Mouse (Mus musculus): ENCODE results near the gene Mfsd4b3.
A peak's percentile ranks its signal among the peaks of the same experiment; 100 is the strongest.
"Not testable (repeated sequence)": the region's sequence is repeated elsewhere in the genome, so short reads cannot be mapped to it uniquely, and the experiment has no call there.

The Mfsd4b3 gene

GRCm38 (mm10) chr10:39959761-39960440 lies at the start of gene Mfsd4b3:
TSS of gene Mfsd4b3 (minus strand) at chr10:39960153.
- DNase-seq (ENCODE audit: low spot score in 2 of 2): peak; percentile 65 to 91

GRCm38 (mm10) chr10:40009591-40009990 lies 49.6 kb upstream of the Mfsd4b3 start:
- DNase-seq (ENCODE audit: low spot score in 2 of 2): no peak

GRCm38 (mm10) chr10:40008847-40009246 lies 48.9 kb upstream of the Mfsd4b3 start:
- not testable (repeated sequence) for DNase-seq (ENCODE audit: low spot score in 2 of 2)

GRCm38 (mm10) chr10:40007953-40008352 lies 48.0 kb upstream of the Mfsd4b3 start:
- DNase-seq (ENCODE audit: low spot score in 2 of 2): no peak

- DNase-seq (ENCODE audit: low spot score in 2 of 2): no peak
Measured at GRCm38 (mm10) chr10:40006963-40007362, 47.0 kb upstream of the Mfsd4b3 start.

- DNase-seq (ENCODE audit: low spot score in 2 of 2): no peak
Measured at GRCm38 (mm10) chr10:40000746-40001145, 40.8 kb upstream of the Mfsd4b3 start.

GRCm38 (mm10) chr10:39991155-39991554 lies 31.2 kb upstream of the Mfsd4b3 start:
- DNase-seq (ENCODE audit: low spot score in 2 of 2): no peak

GRCm38 (mm10) chr10:39986466-39986865 lies 26.5 kb upstream of the Mfsd4b3 start, which contains the start of gene Mfsd4b5:
TSS of gene Mfsd4b5 (minus strand) at chr10:39986646.
- no peak for DNase-seq (ENCODE audit: low spot score in 2 of 2)

GRCm38 (mm10) chr10:39982604-39983003 lies 22.7 kb upstream of the Mfsd4b3 start:
- DNase-seq (ENCODE audit: low spot score in 2 of 2): no peak

- DNase-seq (ENCODE audit: low spot score in 2 of 2): no peak
Measured at GRCm38 (mm10) chr10:39978231-39978630, 18.3 kb upstream of the Mfsd4b3 start.

- no peak for DNase-seq (ENCODE audit: low spot score in 2 of 2)
Measured at GRCm38 (mm10) chr10:39977346-39977745, 17.4 kb upstream of the Mfsd4b3 start.

- no peak for DNase-seq (ENCODE audit: low spot score in 2 of 2)
Measured at GRCm38 (mm10) chr10:39975771-39976170, 15.8 kb upstream of the Mfsd4b3 start.

GRCm38 (mm10) chr10:39974982-39975381 lies 15.0 kb upstream of the Mfsd4b3 start:
- DNase-seq (ENCODE audit: low spot score in 2 of 2): no peak

GRCm38 (mm10) chr10:39967512-39967911 lies 7.6 kb upstream of the Mfsd4b3 start:
- no peak for DNase-seq (ENCODE audit: low spot score in 2 of 2)

GRCm38 (mm10) chr10:39961906-39962305 lies 2.0 kb upstream of the Mfsd4b3 start:
- DNase-seq (ENCODE audit: low spot score in 2 of 2): no peak

GRCm38 (mm10) chr10:39960441-39960822 lies 479 bp upstream of the Mfsd4b3 start:
- no peak for DNase-seq (ENCODE audit: low spot score in 2 of 2)

GRCm38 (mm10) chr10:39958266-39958665 lies 1.7 kb downstream of the Mfsd4b3 start:
- DNase-seq (ENCODE audit: low spot score in 2 of 2): no peak

GRCm38 (mm10) chr10:39956340-39956878 lies 3.5 kb downstream of the Mfsd4b3 start:
- DNase-seq (ENCODE audit: low spot score in 2 of 2): no peak

GRCm38 (mm10) chr10:39955163-39955562 lies 4.8 kb downstream of the Mfsd4b3 start:
- DNase-seq (ENCODE audit: low spot score in 2 of 2): no peak

- DNase-seq (ENCODE audit: low spot score in 2 of 2): no peak
Measured at GRCm38 (mm10) chr10:39949377-39949954, 10.5 kb downstream of the Mfsd4b3 start.

GRCm38 (mm10) chr10:39947195-39947594 lies 12.8 kb downstream of the Mfsd4b3 start:
- DNase-seq (ENCODE audit: low spot score in 2 of 2): not testable (repeated sequence)

- DNase-seq (ENCODE audit: low spot score in 2 of 2): no peak
Measured at GRCm38 (mm10) chr10:39936553-39936952, 23.4 kb downstream of the Mfsd4b3 start.

- no peak for DNase-seq (ENCODE audit: low spot score in 2 of 2)
Measured at GRCm38 (mm10) chr10:39926616-39927139, 33.3 kb downstream of the Mfsd4b3 start, which contains the start of gene Mfsd4b2. TSS of gene Mfsd4b2 (minus strand) at chr10:39926923.

All from spleen, postnatal 10 days (tissue).